Mouse (Mus musculus) CH12F3 (cell line): Measurements from ENCODE around the gene Bnip2.

ENCODE experiments used
- in situ Hi-C: fragments of 300-500 bp; cut with MboI; formaldehyde crosslinking; loops from 2 replicates; pipeline ENCODE4 v1.14.3; 2020; ENCODE audit warnings: low sequenced_read_pairs

The Bnip2 gene

DNA sequence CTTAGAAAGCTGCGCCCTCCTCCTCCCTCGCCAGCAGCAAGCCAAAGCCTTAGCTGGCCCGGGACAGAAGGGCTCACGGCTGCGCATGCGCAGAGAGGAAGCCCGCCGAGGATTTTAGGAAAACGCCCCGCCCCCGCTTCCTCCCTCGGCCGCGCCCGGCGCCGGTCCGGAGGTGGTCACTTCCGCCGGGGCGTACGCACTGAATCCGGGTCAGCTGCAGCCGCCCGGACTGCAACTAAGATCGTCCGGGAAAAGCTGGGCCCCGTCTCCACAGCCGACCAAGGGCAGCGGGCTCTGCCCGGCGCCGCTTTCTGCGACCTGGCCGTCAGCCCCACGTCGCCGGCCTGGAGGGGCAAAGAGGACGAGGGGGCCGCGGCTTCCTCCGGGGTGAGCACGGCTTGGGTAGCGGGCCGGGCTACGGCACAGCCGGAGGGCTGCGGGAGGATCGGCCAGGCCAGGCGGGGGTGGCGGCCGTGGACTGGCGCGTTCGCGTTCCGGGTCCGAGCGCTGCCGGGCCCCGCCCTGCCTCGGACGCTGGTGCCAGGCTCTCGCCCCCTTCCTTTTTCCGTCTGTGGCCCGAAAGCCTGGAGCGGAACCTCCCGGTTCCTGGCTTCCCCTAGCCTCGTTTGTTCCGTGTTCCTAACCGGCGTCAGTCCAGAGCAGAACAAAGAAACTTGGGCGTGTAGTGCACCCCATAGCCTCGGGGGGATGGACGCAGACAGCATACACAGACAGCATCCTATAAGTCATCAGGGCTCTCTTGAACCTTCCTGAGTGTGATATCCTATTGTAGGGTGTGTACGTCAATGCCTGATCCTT lies at the start of gene Bnip2:
Gene Bnip2 (plus strand): TSS at position 164 of the 819 bp plus-strand sequence.
- in situ Hi-C loops, result no loop called here

DNA sequence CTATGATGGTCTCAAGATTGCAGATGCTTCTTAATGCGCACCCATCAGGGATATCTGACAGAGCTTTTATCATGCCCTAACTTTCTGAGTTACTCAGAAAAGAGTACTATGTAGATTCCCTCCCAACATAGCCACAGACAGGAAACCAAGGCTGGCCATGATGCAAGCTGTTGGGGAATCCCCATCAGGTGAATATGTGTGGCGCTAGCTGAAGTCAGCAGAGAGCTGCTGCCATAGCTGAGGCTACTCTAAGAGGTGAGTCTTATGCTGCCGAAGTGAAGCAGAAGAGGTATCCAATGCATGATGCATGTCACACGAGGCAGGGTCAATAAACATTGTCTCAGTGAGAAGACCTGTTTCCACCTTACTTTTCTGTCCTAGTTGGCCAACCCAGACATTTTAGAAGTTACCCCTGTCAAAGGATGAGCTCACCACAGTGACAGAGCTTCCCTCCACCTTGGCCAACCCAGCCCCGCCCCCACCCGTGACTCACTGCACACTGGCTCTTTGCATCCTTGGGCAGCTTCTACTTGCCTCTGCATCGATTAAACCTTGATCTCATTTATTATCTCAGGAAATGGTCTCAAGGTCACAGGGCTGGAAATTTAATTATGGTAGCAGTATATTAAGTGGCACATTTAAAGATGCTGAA lies 48.3 kb upstream of the Bnip2 start:
- in situ Hi-C loops, result no loop called here

GRCm38 (mm10) chr9:69941556-69941955 lies 47.7 kb upstream of the Bnip2 start:
- in situ Hi-C loops, result no loop called here

DNA sequence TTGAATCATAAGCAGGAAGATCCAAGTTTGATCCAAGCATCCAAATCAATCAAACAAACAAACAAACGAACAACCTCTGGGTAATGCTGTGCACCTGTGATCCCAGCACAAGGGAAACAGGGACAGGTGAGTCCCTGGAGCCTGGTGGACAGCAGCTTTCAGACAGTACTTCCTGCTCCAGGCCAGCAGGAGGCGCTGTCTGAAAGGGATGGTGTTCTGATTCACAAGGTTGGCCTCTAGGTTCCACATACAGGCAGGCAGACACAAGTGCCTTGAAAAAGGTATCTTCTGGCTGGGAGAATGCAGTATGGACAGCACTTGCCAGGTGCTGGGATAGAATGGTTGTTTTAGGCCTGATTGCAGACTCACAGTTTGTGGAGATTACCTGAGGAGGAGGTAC lies 40.3 kb upstream of the Bnip2 start:
- in situ Hi-C loops, result no loop called here

DNA sequence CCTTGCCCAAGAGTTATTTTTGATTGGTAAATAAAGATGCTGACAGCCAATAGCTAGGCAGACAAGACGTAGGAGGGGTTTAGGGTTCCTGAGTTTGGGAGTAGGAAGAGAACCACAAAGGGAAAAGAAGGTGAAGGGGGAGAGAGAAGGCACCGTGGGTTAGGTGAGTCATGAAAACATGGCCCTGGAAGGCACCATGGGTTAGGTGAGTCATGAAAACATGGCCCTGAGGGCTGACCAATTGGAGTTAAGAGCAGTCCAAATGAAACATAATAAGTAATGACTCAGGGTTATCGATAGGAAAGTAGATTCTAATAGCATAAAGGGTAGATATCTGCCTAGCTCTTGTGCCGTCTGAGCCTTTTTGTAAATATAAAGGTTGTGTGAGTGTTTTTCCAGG lies 39.6 kb upstream of the Bnip2 start:
- in situ Hi-C loops, result no loop called here

- in situ Hi-C loops, result no loop called here
These were observed 28.3 kb upstream of the Bnip2 start for GRCm38 (mm10) chr9:69961007-69961406.

DNA sequence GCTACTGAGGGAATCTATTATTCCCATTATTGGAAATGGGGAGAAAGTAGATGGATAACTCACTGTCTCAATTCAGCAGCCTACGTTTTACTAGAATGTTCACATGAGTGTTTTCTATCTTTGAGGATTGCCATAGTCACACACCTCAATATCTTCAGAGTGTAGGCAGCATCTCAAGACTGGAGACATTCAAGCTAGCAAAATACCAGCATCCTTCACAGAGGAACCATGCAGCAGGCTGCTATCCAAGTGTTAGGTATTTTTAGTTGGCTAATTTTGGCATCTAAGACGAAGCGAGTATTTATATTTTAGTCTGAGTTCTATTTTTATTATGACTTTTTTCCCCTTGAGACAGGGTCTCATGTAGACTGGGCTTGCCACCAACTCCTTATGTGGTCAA lies 24.9 kb upstream of the Bnip2 start:
- in situ Hi-C loops, result no loop called here

GRCm38 (mm10) chr9:69985526-69985925 lies 3.7 kb upstream of the Bnip2 start:
- in situ Hi-C loops, result no loop called here

DNA sequence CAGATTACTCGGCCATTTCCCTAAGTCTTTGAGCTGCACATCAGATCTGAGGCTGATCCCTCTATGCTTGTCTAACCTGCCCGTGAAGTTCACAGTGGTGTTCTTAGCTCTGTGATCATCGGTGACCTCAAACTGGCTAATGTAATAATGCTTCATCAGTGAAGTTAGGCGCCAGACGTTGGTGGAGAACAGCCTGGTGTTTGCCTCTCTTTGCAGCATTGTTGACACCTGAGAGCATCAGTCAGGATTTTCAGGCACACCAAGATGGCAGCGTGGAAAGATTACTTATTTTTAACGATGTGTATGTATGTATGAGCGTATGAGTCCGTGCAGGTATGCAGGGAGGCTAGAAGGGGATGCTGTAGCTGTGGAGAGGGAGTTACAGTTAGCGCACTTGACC lies 3.2 kb upstream of the Bnip2 start:
- in situ Hi-C loops, result no loop called here

GRCm38 (mm10) chr9:69986571-69986970 lies 2.7 kb upstream of the Bnip2 start:
- in situ Hi-C loops, result no loop called here

DNA sequence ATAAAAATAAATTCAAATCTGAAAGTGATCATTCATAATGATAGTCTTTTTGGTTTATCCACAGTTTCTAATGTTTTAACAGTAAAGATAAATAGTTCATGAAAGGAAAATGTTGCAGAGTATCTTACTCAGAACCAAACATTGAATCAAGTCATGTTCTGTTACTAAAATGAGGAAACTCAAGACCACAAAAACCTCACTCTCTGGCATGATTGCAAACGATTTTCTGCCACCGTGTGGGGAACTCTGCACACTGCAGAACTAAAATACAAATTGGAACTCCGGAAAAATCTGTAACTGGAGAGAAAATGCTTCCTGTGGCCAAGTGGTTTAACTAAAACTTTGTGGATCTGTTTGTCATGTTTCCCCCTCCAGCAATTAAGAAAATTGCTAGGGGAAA lies 1.7 kb upstream of the Bnip2 start:
- in situ Hi-C loops, result no loop called here

- in situ Hi-C loops, result no loop called here
These were observed 462 bp upstream of the Bnip2 start for GRCm38 (mm10) chr9:69988706-69989302.

DNA sequence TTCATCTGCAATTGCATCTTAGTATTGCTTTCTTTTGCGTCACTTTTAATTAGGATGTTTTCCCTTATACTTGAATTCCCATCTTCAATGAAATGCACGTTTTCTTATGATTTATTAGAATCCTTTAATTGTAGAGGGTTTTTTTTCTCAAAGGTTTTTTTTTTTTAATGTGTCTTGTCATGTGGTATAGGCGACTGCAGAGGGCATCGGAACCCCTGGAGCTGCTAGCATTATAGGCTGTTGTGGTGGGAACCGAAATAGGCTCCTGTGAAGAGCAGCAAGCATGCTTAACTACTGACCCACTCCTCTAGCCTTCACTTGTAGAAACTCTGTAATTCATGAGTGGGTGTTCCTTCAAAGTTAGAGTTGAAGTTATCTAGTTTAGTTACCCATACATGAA lies 1.1 kb downstream of the Bnip2 start:
- in situ Hi-C loops, result no loop called here

GRCm38 (mm10) chr9:69992841-69993277 lies 3.6 kb downstream of the Bnip2 start:
- in situ Hi-C loops, result no loop called here

DNA sequence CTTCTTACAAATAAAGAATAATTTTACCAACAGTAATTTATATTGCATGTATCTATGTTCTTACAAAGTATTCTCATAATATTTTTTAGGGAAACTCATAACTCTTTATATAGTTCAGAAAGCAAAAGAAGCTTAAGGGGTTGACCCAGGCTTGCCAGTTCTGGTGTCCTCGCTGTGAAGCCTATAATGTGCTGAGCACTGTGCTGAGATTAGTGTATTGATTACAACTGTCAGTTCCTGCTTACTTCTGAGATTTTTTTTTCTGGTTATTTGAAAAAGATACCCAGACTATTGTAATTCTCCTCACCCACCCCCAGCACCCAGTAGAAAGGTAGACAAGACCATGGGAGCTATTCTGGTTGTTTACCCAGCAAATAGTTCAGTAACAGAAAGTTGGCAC lies 4.2 kb downstream of the Bnip2 start:
- in situ Hi-C loops, result no loop called here

DNA sequence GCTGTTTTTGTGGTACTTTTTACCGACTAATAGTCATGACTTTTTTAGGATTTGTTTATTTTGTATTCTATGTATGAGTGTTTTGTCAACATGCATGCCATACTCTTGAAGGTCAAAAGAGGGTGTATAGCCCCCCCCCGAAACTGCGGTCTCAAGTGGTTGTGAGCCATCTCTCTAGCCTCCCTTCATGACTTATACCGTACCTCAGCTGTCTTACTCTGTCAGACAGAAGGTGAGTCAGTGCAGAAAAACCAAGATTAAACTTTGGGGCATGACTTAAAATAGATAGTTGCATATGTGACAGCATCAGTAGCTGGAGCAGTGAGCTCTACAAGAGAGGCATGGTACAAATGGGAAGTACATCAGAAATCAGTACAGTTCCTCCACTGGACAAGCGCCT lies 5.3 kb downstream of the Bnip2 start:
- in situ Hi-C loops, result no loop called here

DNA sequence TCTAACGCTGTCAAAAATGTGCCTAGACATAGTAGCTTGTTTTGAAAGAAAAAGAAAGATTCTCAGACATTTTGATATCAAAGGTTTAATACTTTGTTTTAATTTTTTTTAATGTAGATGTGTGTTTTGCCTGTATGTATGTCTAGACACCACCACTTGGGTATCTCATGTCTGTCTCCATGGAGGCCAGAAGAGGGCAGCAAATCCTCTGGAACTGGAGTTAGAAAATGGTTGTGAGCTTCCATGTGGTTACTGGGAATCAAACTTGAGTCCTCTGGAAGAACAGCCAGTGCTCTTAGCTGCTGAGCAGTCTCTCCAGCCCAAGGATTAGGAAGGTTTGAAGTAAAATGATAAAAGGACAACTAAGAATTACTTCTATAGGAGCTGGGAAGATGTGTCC lies 10.1 kb downstream of the Bnip2 start:
- in situ Hi-C loops, result no loop called here

DNA sequence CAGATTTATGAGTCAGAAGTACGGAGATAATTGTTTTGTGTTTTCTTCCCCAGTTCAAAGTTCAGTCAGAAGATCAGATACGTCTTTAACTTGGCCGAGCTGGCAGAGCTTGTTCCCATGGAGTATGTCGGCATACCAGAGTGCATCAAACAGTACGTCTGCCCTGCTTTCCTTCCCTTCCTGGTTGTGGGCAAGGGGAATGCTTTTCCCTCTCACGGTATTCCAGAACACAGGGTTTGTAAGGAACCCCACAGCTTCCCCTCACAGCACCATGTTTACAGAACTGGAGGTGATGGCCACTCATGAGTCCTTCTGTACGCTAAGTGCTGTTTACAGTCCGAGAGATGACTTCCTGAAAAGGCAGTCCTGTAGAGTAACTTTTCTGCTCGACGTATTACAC lies 14.2 kb downstream of the Bnip2 start:
- in situ Hi-C loops, result no loop called here

DNA sequence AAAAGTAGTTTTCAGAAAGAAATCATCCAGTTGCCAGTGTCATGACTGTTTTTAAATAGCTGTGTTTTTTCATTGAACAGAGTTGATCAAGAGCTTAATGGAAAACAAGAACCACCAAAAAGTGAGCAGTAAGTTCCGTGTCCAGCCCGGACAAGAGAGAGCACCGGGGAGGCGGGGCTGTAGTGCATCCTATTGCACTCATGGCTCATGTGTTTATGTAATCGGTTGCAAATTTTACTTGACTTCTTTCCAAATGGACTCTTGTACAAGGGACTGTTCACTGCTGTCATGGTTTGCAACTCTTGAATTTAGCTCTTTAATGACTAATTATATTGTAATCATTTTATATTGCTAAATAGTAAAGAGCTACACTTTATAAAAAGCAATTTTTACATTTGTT lies 17.7 kb downstream of the Bnip2 start:
- in situ Hi-C loops, result no loop called here

DNA sequence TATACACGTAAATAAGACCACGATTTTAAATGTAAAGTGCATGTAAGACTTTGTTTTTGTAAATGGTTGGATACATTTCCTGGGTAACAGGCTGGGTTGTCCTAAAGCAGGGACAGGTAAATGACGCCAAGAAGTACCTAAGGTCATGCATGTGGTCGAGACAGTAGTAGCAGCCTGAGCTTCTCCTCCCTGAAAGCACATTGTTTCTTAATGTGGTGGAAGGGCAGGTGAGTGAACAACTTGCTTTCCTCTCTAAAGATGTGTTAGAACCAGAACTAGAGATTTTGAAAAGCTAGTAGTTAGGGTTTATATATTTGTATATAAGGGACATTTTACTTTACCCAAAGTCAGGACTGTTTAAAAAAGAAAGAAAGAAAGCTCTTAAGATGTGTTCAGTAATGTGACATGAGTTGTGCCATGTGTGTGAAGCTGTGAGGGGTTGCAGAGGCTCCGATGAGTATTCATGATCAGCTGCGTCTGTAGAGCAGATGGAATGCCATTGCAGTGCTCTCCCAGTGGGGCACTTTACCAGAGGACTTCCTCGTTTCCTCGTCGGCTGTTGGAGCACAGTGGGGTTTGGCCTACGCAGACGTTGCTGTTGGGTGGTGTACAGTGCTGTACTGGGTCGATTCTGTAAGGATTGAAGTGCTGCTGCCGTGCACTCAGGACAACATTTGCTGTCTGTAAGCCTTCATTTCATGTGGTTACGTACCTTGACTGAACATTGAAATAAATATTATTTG lies 18.4 kb downstream of the Bnip2 start:
- in situ Hi-C loops, result no loop called here

DNA sequence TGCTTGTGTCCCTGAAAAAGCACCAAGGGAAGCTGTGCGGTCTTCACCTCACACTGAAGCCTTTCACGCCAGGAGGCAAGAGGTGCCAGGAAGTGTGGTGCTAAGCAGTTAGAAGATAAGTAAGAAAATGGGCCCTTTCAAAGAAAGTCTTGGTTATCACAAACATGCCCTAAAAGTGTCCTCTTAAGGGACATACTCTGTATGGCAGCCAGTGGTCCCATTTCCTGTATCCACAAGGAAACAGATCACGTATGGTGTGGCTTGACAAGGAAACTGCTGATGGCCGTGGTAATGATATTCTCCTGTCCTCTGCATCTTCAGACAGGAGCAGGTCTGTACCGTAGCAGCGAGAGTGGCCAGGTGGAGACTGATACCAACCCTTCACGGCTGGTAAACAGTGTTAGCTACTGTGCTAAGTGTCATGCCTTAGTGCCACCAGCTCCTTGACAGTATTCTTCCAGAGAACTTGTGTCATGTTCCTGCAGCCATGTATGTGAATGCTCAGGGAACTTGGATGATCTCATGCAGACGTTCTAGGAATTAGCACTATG lies 20.6 kb downstream of the Bnip2 start:
- in situ Hi-C loops, result no loop called here
